8 mouse cellular contexts compared by ENCODE assay signal in genomic region chr19:45658556-45659268, GRCm38 (mm10). TPM values are rescaled to one million over a fixed set of nuclear protein-coding genes. Genes with fewer than 3 reads are reported as not detected.
DNase-seq lines count a peak whose midpoint lies in the region; ATAC-seq and TF ChIP-seq lines count a peak whose summit lies in the region.

No protein-coding gene starts in this region.

- no peaks in the 10 kb centered on the region for H3K36me3 ChIP-seq in kidney, embryonic 16.5 days (ENCODE audit: insufficient read depth, low read length)
- H3K36me3 ChIP-seq in hindbrain, embryonic 11.5 days (ENCODE audit: control insufficient read depth, insufficient read depth, low read length), result no peaks in the 10 kb centered on the region
- no peaks in the 10 kb centered on the region for H3K36me3 ChIP-seq in midbrain, embryonic 12.5 days

- H3K9ac ChIP-seq in kidney, embryonic 16.5 days (replicated peaks; ENCODE audit: low read length), result peak overlapping the region; percentile 99
- H3K9ac ChIP-seq in hindbrain, embryonic 11.5 days (ENCODE audit: low read depth, low read length), result peak overlapping the region; percentile 97
- peak overlapping the region; percentile 97; the same call in 1 of the 2 replicates for H3K9ac ChIP-seq in midbrain, embryonic 12.5 days (replicated peaks)

- no peaks in the 10 kb centered on the region for H3K27me3 ChIP-seq in kidney, embryonic 16.5 days (ENCODE audit: insufficient read depth, low read length)
- H3K27me3 ChIP-seq in hindbrain, embryonic 11.5 days (ENCODE audit: control insufficient read depth, insufficient read depth, low read length), result 0 out of 2 replicates have a peak, but pooled peaks cover 3% of the 10 kb centered on the region
- peaks cover 3% of the 10 kb centered on the region; the same call in 1 of the 2 replicates for H3K27me3 ChIP-seq in midbrain, embryonic 12.5 days

- no peak for DNase-seq in kidney, adult 9 months
- DNase-seq in hindbrain, embryonic 11.5 days (ENCODE audit: low spot score), result peak; percentile 33
- DNase-seq in ovary, postnatal 36 days (ENCODE audit: low spot score), result no peak

- no peaks in the 10 kb centered on the region for H3K9me3 ChIP-seq in kidney, embryonic 16.5 days (ENCODE audit: low read length)
- H3K9me3 ChIP-seq in hindbrain, embryonic 11.5 days (ENCODE audit: control insufficient read depth, low read length), result no peaks in the 10 kb centered on the region
- no peaks in the 10 kb centered on the region for H3K9me3 ChIP-seq in midbrain, embryonic 12.5 days

- H3K27ac ChIP-seq in kidney, embryonic 16.5 days (ENCODE audit: low read length), result peak overlapping the region; percentile 97; the same call in 1 of the 2 replicates
- peak overlapping the region; percentile 53 for H3K27ac ChIP-seq in bone marrow macrophage, adult 2 months (ENCODE audit: insufficient read depth, low read depth, low read length)
- no peak overlapping the region for H3K27ac ChIP-seq in hindbrain, embryonic 11.5 days (ENCODE audit: low read depth, low read length)
- H3K27ac ChIP-seq in midbrain, embryonic 12.5 days (replicated peaks), result peak overlapping the region; percentile 95; the same call in 1 of the 2 replicates

- 57% methylated on average over 10 of the region's 10 CpGs for WGBS in kidney, embryonic 16.5 days
- WGBS in hindbrain, embryonic 11.5 days, result 67% methylated on average over 10 of the region's 10 CpGs
- 65% methylated on average over 10 of the region's 10 CpGs for WGBS in midbrain, embryonic 12.5 days

- no peak for TF ChIP-seq CTCF in bone marrow macrophage, adult 2 months (IDR thresholded peaks at IDR 0.05; ENCODE audit: low read depth, low read length)

- ATAC-seq in kidney, embryonic 16.5 days (ENCODE audit: low FRiP score, low TSS enrichment), result no peak
- no peak for ATAC-seq in hindbrain, embryonic 11.5 days (ENCODE audit: low FRiP score)
- no peak for ATAC-seq in midbrain, embryonic 12.5 days (ENCODE audit: low FRiP score, low read depth)
- ATAC-seq in megakaryocyte progenitor cell, adult 5-6 weeks (replicated peaks; ENCODE audit: poor library complexity), result no peak
- no peak for ATAC-seq in CD4-positive, CD25-positive, alpha-beta regulatory T cell, adult 4 months

- TF ChIP-seq POLR2A in bone marrow macrophage, adult 2 months (IDR thresholded peaks at IDR 0.05; ENCODE audit: borderline replicate concordance, low read depth, low read length), result no peak

- peak overlapping the region; percentile 92 for H3K4me3 ChIP-seq in kidney, embryonic 16.5 days (ENCODE audit: low read length)
- H3K4me3 ChIP-seq in bone marrow macrophage, adult 2 months (ENCODE audit: insufficient read depth, low read length), result peak overlapping the region; percentile 90
- H3K4me3 ChIP-seq in hindbrain, embryonic 11.5 days (ENCODE audit: low read depth, low read length), result peak overlapping the region; percentile 79
- H3K4me3 ChIP-seq in midbrain, embryonic 12.5 days, result peak overlapping the region; percentile 81

- H3K4me2 ChIP-seq in kidney, embryonic 16.5 days (replicated peaks; ENCODE audit: low read depth, low read length), result peak overlapping the region; percentile 71
- peak overlapping the region; percentile 83 for H3K4me2 ChIP-seq in hindbrain, embryonic 11.5 days (replicated peaks; ENCODE audit: low read depth, low read length)
- H3K4me2 ChIP-seq in midbrain, embryonic 12.5 days (replicated peaks), result peak overlapping the region; percentile 80

- H3K4me1 ChIP-seq in kidney, embryonic 16.5 days (ENCODE audit: insufficient read depth, low read length), result peaks cover 39% of the 10 kb centered on the region
- peaks cover 11% of the 10 kb centered on the region for H3K4me1 ChIP-seq in bone marrow macrophage, adult 2 months (ENCODE audit: control insufficient read depth, insufficient read depth, low read length)
- 0 out of 2 replicates have a peak, but pooled peaks cover 2% of the 10 kb centered on the region for H3K4me1 ChIP-seq in hindbrain, embryonic 11.5 days (replicated peaks; ENCODE audit: control insufficient read depth, insufficient read depth, low read length)
- H3K4me1 ChIP-seq in midbrain, embryonic 12.5 days, result peaks cover 27% of the 10 kb centered on the region

RNA-seq across cellular contexts. Expression of gene Fbxw4, which starts 1.4 kb away (rescaled TPM):
- 7.2 and 7.9 TPM in 2 replicates for polyA plus RNA-seq in kidney, embryonic 16.5 days (2015; fragmentation: Nextera tagmentation; extraction: Ambion mirVana)
- 50.3 and 55.6 TPM in 2 replicates for polyA plus RNA-seq in bone marrow macrophage, adult 2 months (2012; ENCODE audit: insufficient read depth, insufficient read length, missing spikeins)
- 2.0 and 3.5 TPM in 2 replicates for polyA plus RNA-seq in hindbrain, embryonic 11.5 days (2014; fragmentation: Nextera tagmentation; extraction: Ambion mirVana)
- polyA plus RNA-seq in midbrain, embryonic 12.5 days (2016; fragmentation: Nextera tagmentation; extraction: Ambion mirVana), result 4.2 and 5.9 TPM in 2 replicates
- 26.0 and 27.0 TPM in 2 replicates for total RNA-seq in megakaryocyte progenitor cell, adult 5-6 weeks (2015)
- total RNA-seq in megakaryocyte progenitor cell, adult 5-6 weeks (2017), result 22.3 and 31.5 TPM in 2 replicates
- 10 to 100 TPM; 11.4 to 15.5 TPM for polyA plus RNA-seq in CD4-positive, CD25-positive, alpha-beta regulatory T cell, adult 4 months (2017; shearing (Covaris generic))
